Mouse (Mus musculus) heart, postnatal 0 days (tissue): ENCODE results near the gene Ston2. TPM values are rescaled to one million over a fixed set of nuclear protein-coding genes. Genes with fewer than 3 reads are reported as not detected.

Experiments used
- ATAC-seq: fragments of 200-750 bp; cut with Nextera tagmentation; 2 replicates; pipeline ENCODE4 v1.8.0; 2017; ENCODE audit warnings: low read depth, moderate number of reproducible peaks, moderate library complexity; ENCODE audit not compliant: insufficient read depth
- DNase-seq: peaks from one replicate; pipeline ENCODE4 v3.0.0-alpha.2; 2016; ENCODE audit warnings: low spot score
- H3K27ac ChIP-seq: fragments of 300-500 bp; sonication (generic); 2 replicates; pipeline ENCODE4 v1.5.1; 2014; ENCODE audit warnings: low read depth, mild to moderate bottlenecking
- H3K27me3 ChIP-seq: fragments of 300-500 bp; sonication (generic); 2 replicates; pipeline ENCODE4 v1.6.1; 2014; ENCODE audit warnings: low read length, mixed read lengths; ENCODE audit not compliant: control insufficient read depth, insufficient read depth
- H3K36me3 ChIP-seq: fragments of 300-500 bp; sonication (generic); replicated peaks from 2 replicates; pipeline ENCODE4 v1.6.1; 2014; ENCODE audit warnings: low read length, mixed read lengths; ENCODE audit not compliant: control insufficient read depth, insufficient read depth
- H3K4me1 ChIP-seq: fragments of 300-500 bp; sonication (generic); 2 replicates; pipeline ENCODE4 v1.6.1; 2014; ENCODE audit warnings: antibody characterized with exemption; ENCODE audit not compliant: control insufficient read depth, insufficient read depth
- H3K4me2 ChIP-seq: fragments of 300-500 bp; sonication (generic); 2 replicates; pipeline ENCODE4 v1.6.1; 2014; ENCODE audit warnings: low read depth, mild to moderate bottlenecking, low read length, moderate library complexity
- H3K4me3 ChIP-seq: fragments of 300-500 bp; sonication (generic); 2 replicates; pipeline ENCODE4 v1.5.1; 2014; ENCODE audit warnings: low read depth, low read length
- H3K9ac ChIP-seq: fragments of 300-500 bp; sonication (generic); replicated peaks from 2 replicates; pipeline ENCODE4 v1.6.1; 2014; ENCODE audit warnings: low read depth, low read length, mixed read lengths
- H3K9me3 ChIP-seq: fragments of 300-500 bp; sonication (generic); replicated peaks from 2 replicates; pipeline ENCODE4 v1.6.1; 2016; ENCODE audit warnings: low read length; ENCODE audit not compliant: control insufficient read depth
- CTCF ChIP-seq: IDR thresholded peaks from 2 replicates; pipeline ENCODE4 v1.5.1; 2016; ENCODE audit warnings: antibody characterized with exemption, control low read depth, low read depth
- EP300 ChIP-seq: IDR thresholded peaks from 2 replicates; pipeline ENCODE4 v1.6.1; 2016; ENCODE audit warnings: antibody characterized with exemption, low read depth
- WGBS: fragments of 180-500 bp; shearing (Covaris S2); extraction: QIAGEN DNeasy Blood & Tissue Kit; methylation state at CpG from one replicate; pipeline ENCODE4 v1.1.7; 2014; 5-methylcytosine and 5-hydroxymethylcytosine counted together
- polyA plus RNA-seq: library from polyadenylated mRNA; unstranded; fragments of >200 nt; fragmentation: Nextera tagmentation; extraction: Ambion mirVana; gene quantifications from 2 replicates; pipeline ENCODE4 v1.2.1, GENCODE M21; 2015
- total RNA-seq: library from RNA; depleted of rRNA; stranded (reverse); fragments of >200 nt; gene quantifications from 2 replicates; pipeline ENCODE4 v1.2.3, GENCODE M21; 2014; ENCODE audit warnings: low replicate concordance

Gene Ston2
- total and polyA plus RNA-seq, 2 experiments from 2014 or later, result 0.57 to 0.95 TPM

DNA sequence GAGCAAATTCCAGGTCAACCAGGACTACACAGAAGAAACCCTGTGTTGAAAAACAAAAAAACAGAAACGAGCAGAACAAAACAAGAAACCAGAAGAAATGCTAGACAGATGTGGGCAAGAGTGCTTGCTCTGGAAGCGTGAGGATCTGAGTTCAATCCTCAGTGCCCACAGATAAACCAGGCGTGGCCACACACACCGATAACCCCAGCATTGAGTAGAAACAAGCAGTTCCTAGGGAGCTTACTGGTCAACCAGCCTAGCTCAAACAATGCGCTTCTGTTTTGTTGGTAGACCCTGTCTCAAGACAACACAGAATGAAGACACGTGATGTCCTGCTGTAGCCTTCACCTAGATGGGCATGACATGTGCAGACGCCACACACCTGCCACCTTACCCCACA is 45.3 kb downstream of the Ston2 start:
- H3K9ac ChIP-seq, result no peak overlapping the region
- ATAC-seq (no peak), DNase-seq (no peak)
- H3K27me3 ChIP-seq, result no peaks in the 10 kb centered on the region
- H3K4me2 ChIP-seq, result no peak overlapping the region
- TF ChIP-seq CTCF (no peak), EP300 (no peak)
- 85% methylated on average over 7 of the region's 7 CpGs for WGBS
- H3K9me3 ChIP-seq, result no peaks in the 10 kb centered on the region
- no peak overlapping the region for H3K27ac ChIP-seq
- H3K4me3 ChIP-seq, result no peak overlapping the region
- no peaks in the 10 kb centered on the region for H3K36me3 ChIP-seq
- H3K4me1 ChIP-seq, result no peaks in the 10 kb centered on the region

- Histone ChIP-seq H3K4me1 (peaks cover 12% of the 10 kb centered on the region; the same call in 1 of the 2 replicates), H3K27me3 (no peaks in the 10 kb centered on the region), H3K9me3 (no peaks in the 10 kb centered on the region), H3K9ac (no peak overlapping the region), H3K27ac (no peak overlapping the region), H3K36me3 (no peaks in the 10 kb centered on the region), H3K4me3 (no peak overlapping the region), H3K4me2 (no peak overlapping the region)
- DNase-seq (no peak), ATAC-seq (no peak)
- 75% methylated on average over 4 of the region's 4 CpGs for WGBS
- no peak for TF ChIP-seq CTCF
- TF ChIP-seq EP300, result no peak
Observed at GRCm38 (mm10) chr12:91738381-91738780, 49.8 kb downstream of the Ston2 start.

- no peak overlapping the region for H3K27ac ChIP-seq
Observed at GRCm38 (mm10) chr12:91736221-91736980, 51.8 kb downstream of the Ston2 start.

DNA sequence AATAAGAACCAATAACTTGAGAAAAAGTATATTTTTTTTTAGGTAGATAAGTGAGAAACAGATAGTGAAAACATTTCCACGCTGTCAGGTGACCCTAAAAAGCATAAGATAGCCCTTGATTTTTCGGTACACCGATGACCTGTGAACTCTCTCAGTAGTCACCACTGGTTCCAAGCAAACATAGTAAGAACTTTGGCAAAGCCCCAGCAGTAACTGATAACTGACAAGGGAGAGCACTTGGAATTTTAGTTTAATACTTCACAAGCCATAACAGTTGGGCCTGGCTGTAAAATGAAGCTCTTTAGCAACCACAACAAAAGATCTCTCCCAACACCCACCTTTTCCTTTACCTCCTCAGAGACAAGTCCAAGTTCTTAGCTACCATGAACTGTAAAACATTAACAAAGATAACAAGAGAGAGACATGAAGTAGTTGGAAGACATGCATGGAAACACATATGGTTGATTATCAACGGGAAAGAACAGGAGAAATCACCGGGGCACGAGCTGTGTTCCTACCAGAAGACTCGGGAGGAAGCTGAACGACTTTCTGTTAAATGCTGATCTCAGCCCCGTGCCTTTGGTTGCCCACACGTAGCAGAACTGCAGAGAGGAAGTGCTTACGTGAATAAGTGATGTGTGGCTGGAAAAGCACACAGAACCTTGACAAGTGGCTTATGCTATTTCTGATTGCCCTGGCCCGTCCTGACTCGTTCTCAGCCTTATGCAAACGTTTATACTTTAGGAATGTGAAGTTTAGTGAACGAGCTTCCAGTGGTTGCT is 53.8 kb downstream of the Ston2 start:
- Histone ChIP-seq H3K4me1 (peaks cover 12% of the 10 kb centered on the region; the same call in 1 of the 2 replicates), H3K9ac (no peak overlapping the region), H3K4me2 (no peak overlapping the region), H3K27me3 (no peaks in the 10 kb centered on the region), H3K27ac (no peak overlapping the region), H3K36me3 (no peaks in the 10 kb centered on the region), H3K9me3 (no peaks in the 10 kb centered on the region), H3K4me3 (no peak overlapping the region)
- DNase-seq (no peak), ATAC-seq (no peak)
- TF ChIP-seq EP300 (no peak), CTCF (no peak)
- 30% methylated on average over 15 of the region's 15 CpGs for WGBS

More at GRCm38 (mm10) chr12:91736221-91736980, 51.8 kb downstream of the Ston2 start:
- Histone ChIP-seq H3K36me3 (no peaks in the 10 kb centered on the region), H3K9me3 (no peaks in the 10 kb centered on the region), H3K4me3 (no peak overlapping the region), H3K27me3 (no peaks in the 10 kb centered on the region), H3K4me2 (no peak overlapping the region), H3K4me1 (peaks cover 12% of the 10 kb centered on the region; the same call in 1 of the 2 replicates), H3K9ac (no peak overlapping the region)
- DNase-seq (no peak), ATAC-seq (no peak)
- WGBS, result 83% methylated on average over 15 of the region's 15 CpGs
- TF ChIP-seq EP300, result no peak

DNA sequence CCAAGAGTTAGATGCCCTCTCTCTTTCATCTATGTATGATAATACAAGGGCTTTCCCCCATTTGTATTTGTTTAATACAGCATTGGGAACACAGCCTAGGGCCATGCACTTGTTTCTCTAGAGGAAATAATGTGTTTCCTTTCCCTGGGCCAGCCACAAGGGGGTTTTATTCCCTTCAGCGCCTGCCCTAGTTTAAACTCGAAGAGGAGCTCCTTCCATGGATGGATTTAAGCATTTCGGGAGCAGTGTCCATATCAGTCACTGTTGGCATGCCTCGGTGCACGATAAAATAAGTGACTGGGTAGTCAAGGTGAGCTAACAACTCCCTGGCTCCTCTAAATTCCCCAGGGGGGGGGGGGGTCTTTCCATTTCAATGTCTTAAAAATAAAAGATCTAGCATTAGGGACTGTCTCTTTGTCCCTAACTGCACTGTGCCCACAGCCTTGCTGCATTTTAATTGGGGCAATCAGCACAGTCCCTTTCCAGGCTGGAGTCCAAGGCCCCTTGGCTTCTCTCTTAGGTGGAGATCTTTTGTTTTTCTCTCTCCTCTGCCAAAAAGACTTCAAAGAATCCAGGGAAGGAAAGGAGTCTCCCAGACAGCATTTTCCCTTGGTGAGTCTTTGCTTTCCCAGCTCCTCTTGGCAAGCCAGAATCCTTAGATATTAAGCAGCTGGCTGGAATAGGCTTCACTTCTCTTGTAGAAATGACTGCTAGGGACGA is 55.3 kb downstream of the Ston2 start:
- Histone ChIP-seq H3K27me3 (no peaks in the 10 kb centered on the region), H3K36me3 (no peaks in the 10 kb centered on the region), H3K9me3 (no peaks in the 10 kb centered on the region), H3K4me2 (no peak overlapping the region), H3K9ac (no peak overlapping the region), H3K4me1 (peaks cover 12% of the 10 kb centered on the region; the same call in 1 of the 2 replicates), H3K4me3 (no peak overlapping the region), H3K27ac (no peak overlapping the region)
- TF ChIP-seq CTCF, result no peak
- no peak for TF ChIP-seq EP300
- no peak for DNase-seq
- ATAC-seq, result no peak
- 60% methylated on average over 6 of the region's 6 CpGs for WGBS
